Mouse (Mus musculus) midbrain, embryonic 15.5 days (tissue): ENCODE measurements around the gene Pianp. TPM values are rescaled to one million over a fixed set of nuclear protein-coding genes. Genes with fewer than 3 reads are reported as not detected.

Experiments
- ATAC-seq: fragments of 200-750 bp; cut with Nextera tagmentation; replicated peaks from 2 replicates; pipeline ENCODE4 v1.8.0; 2017; ENCODE audit warnings: moderate TSS enrichment
- H3K27ac ChIP-seq: fragments of 300-500 bp; sonication (generic); 2 replicates; pipeline ENCODE4 v1.5.1; 2015; ENCODE audit warnings: mild to moderate bottlenecking, inconsistent platforms
- H3K27me3 ChIP-seq: fragments of 300-500 bp; sonication (generic); replicated peaks from 2 replicates; pipeline ENCODE4 v1.6.1; 2015; ENCODE audit warnings: inconsistent platforms
- H3K36me3 ChIP-seq: fragments of 300-500 bp; sonication (generic); replicated peaks from 2 replicates; pipeline ENCODE4 v1.6.1; 2015; ENCODE audit warnings: inconsistent platforms
- H3K4me1 ChIP-seq: fragments of 300-500 bp; sonication (generic); 2 replicates; pipeline ENCODE4 v1.6.1; 2015; ENCODE audit warnings: inconsistent platforms
- H3K4me2 ChIP-seq: fragments of 300-500 bp; sonication (generic); 2 replicates; pipeline ENCODE4 v1.6.1; 2015; ENCODE audit warnings: inconsistent platforms, mild to moderate bottlenecking, moderate library complexity
- H3K4me3 ChIP-seq: fragments of 300-500 bp; sonication (generic); 2 replicates; pipeline ENCODE4 v1.5.1; 2015; ENCODE audit warnings: mild to moderate bottlenecking, inconsistent platforms
- H3K9ac ChIP-seq: fragments of 300-500 bp; sonication (generic); 2 replicates; pipeline ENCODE4 v1.6.1; 2015; ENCODE audit warnings: mild to moderate bottlenecking, inconsistent platforms
- H3K9me3 ChIP-seq: fragments of 300-500 bp; sonication (generic); 2 replicates; pipeline ENCODE4 v1.6.1; 2016; ENCODE audit warnings: inconsistent platforms
- WGBS: fragments of 180-500 bp; shearing (Covaris S2); methylation state at CpG from one replicate; pipeline ENCODE4 v1.1.7; 2015; ENCODE audit warnings: mixed read lengths; 5-methylcytosine and 5-hydroxymethylcytosine counted together
- polyA plus RNA-seq: library from polyadenylated mRNA; unstranded; fragments of >200 nt; fragmentation: Nextera tagmentation; extraction: Ambion mirVana; gene quantifications from 2 replicates; pipeline ENCODE4 v1.2.1, GENCODE M21; 2015

Gene Pianp
- polyA plus RNA-seq, 1 experiment from 2014 or later = 75.8 TPM

GRCm38 (mm10) chr6:125051237-125051636 lies 54.7 kb downstream of the Pianp start:
- H3K36me3 ChIP-seq = peaks cover 48% of the 10 kb centered on the region
- H3K4me1 ChIP-seq = peaks cover 5% of the 10 kb centered on the region; the same call in 1 of the 2 replicates
- H3K27ac ChIP-seq = no peak overlapping the region
- no peaks in the 10 kb centered on the region for H3K9me3 ChIP-seq
- 75% methylated on average over 5 of the region's 5 CpGs for WGBS
- H3K4me2 ChIP-seq = no peak overlapping the region
- ATAC-seq = no peak
- H3K9ac ChIP-seq = no peak overlapping the region
- H3K27me3 ChIP-seq = no peaks in the 10 kb centered on the region
- H3K4me3 ChIP-seq = no peak overlapping the region

Other genes with a start within 250 kb of the Pianp start
- not detected in 2 replicates for gene Gm45234, start 240.7 kb upstream of the Pianp start, polyA plus RNA-seq
- 32.7 and 34.3 TPM in 2 replicates for gene Atn1, start 240.2 kb upstream of the Pianp start, polyA plus RNA-seq
- 89.2 and 90.8 TPM in 2 replicates for gene Eno2, start 227.0 kb upstream of the Pianp start, polyA plus RNA-seq
- 4.8 and 6.7 TPM in 2 replicates for gene Lrrc23, start 217.0 kb upstream of the Pianp start, polyA plus RNA-seq
- gene Spsb2, start 188.0 kb upstream of the Pianp start, polyA plus RNA-seq = 8.8 and 10.1 TPM in 2 replicates
- gene Tpi1, start 182.4 kb upstream of the Pianp start, polyA plus RNA-seq = 383 and 391 TPM in 2 replicates
- gene Usp5, start 167.2 kb upstream of the Pianp start, polyA plus RNA-seq = 233 and 234 TPM in 2 replicates
- 23.2 and 32.9 TPM in 2 replicates for gene Cdca3, start 167.1 kb upstream of the Pianp start, polyA plus RNA-seq
- gene Gnb3, start 156.4 kb upstream of the Pianp start, polyA plus RNA-seq = 2.6 and 2.8 TPM in 2 replicates
- gene P3h3, start 138.9 kb upstream of the Pianp start, polyA plus RNA-seq = 16.1 and 18.1 TPM in 2 replicates
- 41.0 and 42.0 TPM in 2 replicates for gene Gpr162, start 132.7 kb upstream of the Pianp start, polyA plus RNA-seq
- gene Cd4, start 108.5 kb upstream of the Pianp start, polyA plus RNA-seq = 0.21 and 0.33 TPM in 2 replicates
- gene Lag3, start 85.0 kb upstream of the Pianp start, polyA plus RNA-seq = 2.8 and 3.2 TPM in 2 replicates
- 880 and 884 TPM in 2 replicates for gene Ptms, start 76.6 kb upstream of the Pianp start, polyA plus RNA-seq
- gene Mlf2, start 65.3 kb upstream of the Pianp start, polyA plus RNA-seq = 559 and 568 TPM in 2 replicates
- gene Cops7a, start 31.2 kb upstream of the Pianp start, polyA plus RNA-seq = 94.5 and 95.5 TPM in 2 replicates
- gene Zfp384, start 12.5 kb downstream of the Pianp start, polyA plus RNA-seq = 19.1 and 19.9 TPM in 2 replicates
- 165 and 178 TPM in 2 replicates for gene Ing4, start 43.1 kb downstream of the Pianp start, polyA plus RNA-seq
- gene Acrbp, start 53.0 kb downstream of the Pianp start, polyA plus RNA-seq = 18.4 and 19.6 TPM in 2 replicates
- gene Lpar5, start 71.2 kb downstream of the Pianp start, polyA plus RNA-seq = 0.56 and 0.60 TPM in 2 replicates
- gene Chd4, start 99.3 kb downstream of the Pianp start, polyA plus RNA-seq = 105 and 125 TPM in 2 replicates
- 48.4 and 49.1 TPM in 2 replicates for gene Nop2, start 135.2 kb downstream of the Pianp start, polyA plus RNA-seq
- 22.0 and 23.3 TPM in 2 replicates for gene Iffo1, start 148.5 kb downstream of the Pianp start, polyA plus RNA-seq
- 1,389 and 1,453 TPM in 2 replicates for gene Gapdh, start 169.8 kb downstream of the Pianp start, polyA plus RNA-seq
- 58.3 and 58.6 TPM in 2 replicates for gene Ncapd2, start 195.0 kb downstream of the Pianp start, polyA plus RNA-seq
- gene Mrpl51, start 195.1 kb downstream of the Pianp start, polyA plus RNA-seq = 129 and 131 TPM in 2 replicates
- gene Vamp1, start 218.9 kb downstream of the Pianp start, polyA plus RNA-seq = 15.5 and 16.5 TPM in 2 replicates
- 6.3 TPM in 2 replicates for gene Tapbpl, start 235.2 kb downstream of the Pianp start, polyA plus RNA-seq
- 1.4 and 2.3 TPM in 2 replicates for gene Cd27, start 240.3 kb downstream of the Pianp start, polyA plus RNA-seq